Mouse (Mus musculus) heart, embryonic 10.5 days (tissue): Measurements from ENCODE around the gene Magi2. TPM values are rescaled to one million over a fixed set of nuclear protein-coding genes. Genes with fewer than 3 reads are reported as not detected.

Source experiments
- DNase-seq: peaks from one replicate; pipeline ENCODE4 v3.0.0-alpha.2; 2017; ENCODE audit warnings: low spot score
- H3K27ac ChIP-seq: fragments of 300-500 bp; sonication (generic); 2 replicates; pipeline ENCODE4 v1.5.1; 2016; ENCODE audit warnings: mild to moderate bottlenecking
- H3K27me3 ChIP-seq: fragments of 300-500 bp; sonication (generic); 2 replicates; pipeline ENCODE4 v1.6.1; 2016; ENCODE audit warnings: mild to moderate bottlenecking; ENCODE audit not compliant: poor library complexity, insufficient read depth, severe bottlenecking
- H3K36me3 ChIP-seq: fragments of 300-500 bp; sonication (generic); 2 replicates; pipeline ENCODE4 v1.6.1; 2016; ENCODE audit warnings: mild to moderate bottlenecking, moderate library complexity
- H3K4me1 ChIP-seq: fragments of 300-500 bp; sonication (generic); 2 replicates; pipeline ENCODE4 v1.6.1; 2016; ENCODE audit warnings: mild to moderate bottlenecking
- H3K4me3 ChIP-seq: fragments of 300-500 bp; sonication (generic); 2 replicates; pipeline ENCODE4 v1.5.1; 2016; ENCODE audit warnings: mild to moderate bottlenecking, moderate library complexity
- H3K9me3 ChIP-seq: fragments of 300-500 bp; sonication (generic); 2 replicates; pipeline ENCODE4 v1.6.1; 2016; ENCODE audit warnings: mild to moderate bottlenecking, moderate library complexity
- WGBS: fragments of 180-500 bp; shearing (Covaris S2); methylation state at CpG from one replicate; pipeline ENCODE4 v1.1.7; 2016; 5-methylcytosine and 5-hydroxymethylcytosine counted together
- polyA plus RNA-seq: library from polyadenylated mRNA; unstranded; fragments of >200 nt; fragmentation: Nextera tagmentation; extraction: Ambion mirVana; gene quantifications from 2 replicates; pipeline ENCODE4 v1.2.1, GENCODE M21; 2016

Gene Magi2
- polyA plus RNA-seq, 1 experiment from 2014 or later = 1.8 TPM

DNA sequence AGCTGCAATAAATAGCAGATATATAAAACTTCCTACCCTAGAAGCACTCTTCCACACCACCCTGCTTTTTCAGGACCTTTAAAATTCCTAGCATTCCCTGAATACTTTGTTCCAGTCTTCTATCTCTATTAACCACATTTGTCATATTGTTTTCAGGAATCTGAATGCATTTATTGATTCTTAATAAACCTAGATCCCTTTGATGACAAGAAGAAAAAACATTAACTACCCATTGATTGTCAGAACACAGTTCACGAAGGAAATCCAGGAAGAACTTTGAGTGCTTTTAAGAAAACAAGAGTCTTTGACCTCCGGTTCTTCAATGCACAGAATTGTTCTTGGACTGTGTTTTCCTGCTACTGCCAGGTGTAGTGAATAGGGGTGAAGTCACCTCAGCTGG, 411.0 kb downstream of the Magi2 start:
- H3K36me3 ChIP-seq = no peaks in the 10 kb centered on the region
- DNase-seq = no peak
- H3K27me3 ChIP-seq = no peaks in the 10 kb centered on the region

GRCm38 (mm10) chr5:19655986-19656385, 429.1 kb downstream of the Magi2 start:
- Histone ChIP-seq H3K27me3 (no peaks in the 10 kb centered on the region), H3K36me3 (no peaks in the 10 kb centered on the region), H3K4me1 (no peaks in the 10 kb centered on the region), H3K9me3 (no peaks in the 10 kb centered on the region), H3K27ac (no peak overlapping the region), H3K4me3 (no peak overlapping the region)
- no peak for DNase-seq
- 68% methylated on average over 1 of the region's 1 CpGs for WGBS

More for the DNA sequence above, 411.0 kb downstream of the Magi2 start:
- no peaks in the 10 kb centered on the region for H3K9me3 ChIP-seq
- H3K4me3 ChIP-seq = no peak overlapping the region
- 65% methylated on average over 2 of the region's 2 CpGs for WGBS
- no peak overlapping the region for H3K27ac ChIP-seq
- H3K4me1 ChIP-seq = no peaks in the 10 kb centered on the region

GRCm38 (mm10) chr5:19666416-19666815, 439.6 kb downstream of the Magi2 start:
- Histone ChIP-seq H3K27me3 (no peaks in the 10 kb centered on the region), H3K9me3 (no peaks in the 10 kb centered on the region), H3K4me1 (no peaks in the 10 kb centered on the region), H3K4me3 (no peak overlapping the region), H3K36me3 (no peaks in the 10 kb centered on the region), H3K27ac (no peak overlapping the region)
- 81% methylated on average over 5 of the region's 5 CpGs for WGBS
- no peak for DNase-seq

DNA sequence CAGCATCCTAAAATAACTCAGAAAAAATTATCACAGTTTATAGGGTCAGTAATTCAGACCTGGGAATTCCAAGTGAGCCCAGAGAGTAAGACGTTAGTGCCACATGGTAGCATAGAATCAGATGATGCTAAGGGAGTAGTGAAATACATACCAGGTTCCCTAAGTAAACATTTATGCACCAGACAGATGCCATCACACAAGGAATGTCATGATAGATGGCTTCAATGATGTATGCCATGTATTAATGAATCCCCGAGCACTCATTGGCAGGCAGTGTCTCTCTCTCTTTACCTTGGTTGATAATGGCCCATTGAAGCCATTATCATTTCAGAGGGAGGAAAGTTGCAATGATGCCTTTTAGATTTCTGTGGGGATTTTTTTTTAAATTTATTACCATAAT, 490.5 kb downstream of the Magi2 start:
- Histone ChIP-seq H3K36me3 (no peaks in the 10 kb centered on the region), H3K4me3 (no peak overlapping the region), H3K27ac (no peak overlapping the region), H3K27me3 (no peaks in the 10 kb centered on the region), H3K9me3 (no peaks in the 10 kb centered on the region), H3K4me1 (no peaks in the 10 kb centered on the region)
- WGBS = 83% methylated on average over 2 of the region's 2 CpGs
- DNase-seq = no peak

- Histone ChIP-seq H3K9me3 (no peaks in the 10 kb centered on the region), H3K27ac (no peak overlapping the region), H3K4me3 (no peak overlapping the region), H3K27me3 (no peaks in the 10 kb centered on the region), H3K4me1 (no peaks in the 10 kb centered on the region), H3K36me3 (no peaks in the 10 kb centered on the region)
- no peak for DNase-seq
Observed at GRCm38 (mm10) chr5:19726277-19726676, 499.4 kb downstream of the Magi2 start.

DNA sequence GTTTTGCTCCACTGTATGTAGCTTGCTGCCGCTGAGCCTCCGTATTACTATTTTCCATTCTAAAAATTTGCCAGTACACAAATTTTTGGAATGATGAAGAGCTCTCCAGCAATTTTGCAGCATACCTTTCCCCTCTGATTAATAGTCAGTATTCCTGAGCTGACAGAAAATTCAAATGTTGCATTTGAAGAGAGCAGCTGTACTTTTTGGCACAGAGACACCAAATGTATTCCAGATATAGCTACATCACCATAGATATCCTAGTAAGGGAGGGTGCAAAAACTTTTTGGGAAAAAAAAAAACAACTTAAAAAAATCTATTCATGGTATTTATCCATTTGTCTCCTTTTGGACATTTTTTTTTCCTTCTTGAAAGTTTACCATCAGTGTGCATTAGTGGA, 518.5 kb downstream of the Magi2 start:
- Histone ChIP-seq H3K27ac (no peak overlapping the region), H3K4me3 (no peak overlapping the region), H3K9me3 (no peaks in the 10 kb centered on the region), H3K4me1 (no peaks in the 10 kb centered on the region), H3K27me3 (no peaks in the 10 kb centered on the region), H3K36me3 (no peaks in the 10 kb centered on the region)
- 94% methylated on average over 2 of the region's 2 CpGs for WGBS
- DNase-seq = no peak

GRCm38 (mm10) chr5:19745916-19746315, 519.1 kb downstream of the Magi2 start:
- no peak overlapping the region for H3K27ac ChIP-seq
- no peaks in the 10 kb centered on the region for H3K27me3 ChIP-seq
- WGBS = 74% methylated on average over 6 of the region's 6 CpGs
- no peaks in the 10 kb centered on the region for H3K9me3 ChIP-seq
- no peak overlapping the region for H3K4me3 ChIP-seq
- no peaks in the 10 kb centered on the region for H3K36me3 ChIP-seq
- DNase-seq = no peak
- no peaks in the 10 kb centered on the region for H3K4me1 ChIP-seq

DNA sequence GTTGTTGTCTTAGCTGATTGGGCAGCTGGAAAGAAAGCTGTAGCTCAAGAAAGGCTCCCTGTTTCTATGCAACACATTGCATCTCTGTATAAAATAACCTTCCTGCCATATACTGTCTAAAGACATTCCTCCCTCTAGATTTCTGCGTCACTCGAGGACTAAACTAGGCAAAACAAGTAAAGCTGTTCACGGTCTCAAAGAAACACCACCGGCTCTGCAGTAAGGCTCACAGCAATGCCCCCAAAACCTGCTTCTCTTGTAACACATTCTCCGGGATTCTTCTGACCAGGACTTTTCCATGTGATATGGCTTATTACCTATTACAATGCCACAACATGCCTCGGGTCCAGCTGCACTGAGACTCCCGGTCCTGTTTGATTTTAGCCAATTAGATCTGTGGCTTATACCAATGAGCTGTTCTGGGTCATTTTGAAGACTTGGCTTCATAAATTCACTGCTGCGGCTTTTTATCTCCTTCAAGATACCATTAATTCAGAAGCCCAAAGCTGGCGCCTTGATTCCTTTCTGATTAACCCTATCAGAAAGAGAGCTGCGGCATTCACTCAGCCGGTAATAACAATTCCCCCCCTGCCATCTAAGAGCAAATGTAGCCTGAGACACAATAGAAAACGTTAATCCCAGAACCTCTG, 520.2 kb downstream of the Magi2 start:
- 77% methylated on average over 12 of the region's 12 CpGs for WGBS

GRCm38 (mm10) chr5:19747631-19748030, 520.8 kb downstream of the Magi2 start:
- no peaks in the 10 kb centered on the region for H3K27me3 ChIP-seq
- 81% methylated on average over 3 of the region's 3 CpGs for WGBS
- H3K9me3 ChIP-seq = no peaks in the 10 kb centered on the region
- no peak overlapping the region for H3K4me3 ChIP-seq
- DNase-seq = no peak
- H3K27ac ChIP-seq = no peak overlapping the region
- H3K4me1 ChIP-seq = no peaks in the 10 kb centered on the region
- H3K36me3 ChIP-seq = no peaks in the 10 kb centered on the region

More for the DNA sequence above, 520.2 kb downstream of the Magi2 start:
- H3K4me1 ChIP-seq = no peaks in the 10 kb centered on the region
- no peak for DNase-seq
- H3K9me3 ChIP-seq = no peaks in the 10 kb centered on the region
- H3K27me3 ChIP-seq = no peaks in the 10 kb centered on the region
- no peaks in the 10 kb centered on the region for H3K36me3 ChIP-seq
- H3K27ac ChIP-seq = no peak overlapping the region
- no peak overlapping the region for H3K4me3 ChIP-seq

DNA sequence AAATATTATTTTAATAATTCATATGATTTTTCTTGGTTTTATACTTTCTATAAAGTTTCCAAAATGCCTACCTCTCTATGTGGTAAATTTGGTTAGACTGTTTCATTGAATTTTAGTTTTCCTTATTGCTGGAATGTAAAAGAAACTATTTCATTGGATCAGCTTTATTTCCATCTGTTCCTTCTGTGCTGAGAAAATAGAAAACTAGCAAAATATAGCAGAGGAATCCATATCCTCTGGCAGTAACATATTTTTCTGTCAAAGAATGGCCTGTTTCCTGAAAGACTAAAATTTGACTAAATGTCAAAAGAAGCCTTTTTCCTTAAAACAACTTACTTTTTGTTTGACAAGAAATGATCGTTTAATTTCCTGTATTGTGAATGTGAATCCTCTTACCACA, 552.4 kb downstream of the Magi2 start:
- H3K27ac ChIP-seq = no peak overlapping the region
- H3K4me1 ChIP-seq = no peaks in the 10 kb centered on the region
- no peaks in the 10 kb centered on the region for H3K9me3 ChIP-seq
- WGBS = 80% methylated on average over 1 of the region's 1 CpGs
- no peaks in the 10 kb centered on the region for H3K27me3 ChIP-seq
- H3K4me3 ChIP-seq = no peak overlapping the region
- no peak for DNase-seq
- H3K36me3 ChIP-seq = no peaks in the 10 kb centered on the region

DNA sequence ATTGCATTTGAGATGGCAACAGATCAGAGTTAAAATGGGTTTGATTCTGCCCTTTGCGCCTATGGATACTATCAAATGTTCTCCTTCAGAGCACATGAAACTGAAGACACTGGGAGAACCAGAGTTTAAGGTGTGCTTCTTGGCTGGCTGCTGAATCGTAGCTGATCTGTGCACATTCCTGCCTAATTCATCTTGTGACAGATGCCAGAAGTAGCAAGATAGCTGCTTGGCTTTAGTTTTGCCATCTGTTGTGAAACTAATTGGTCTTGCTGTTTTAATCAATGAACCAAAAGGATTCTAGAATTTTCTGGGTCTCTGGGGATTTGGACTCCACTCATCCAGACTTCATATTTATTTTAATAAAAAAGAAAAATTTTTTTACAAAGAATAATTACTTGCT, 553.2 kb downstream of the Magi2 start:
- WGBS = 68% methylated on average over 2 of the region's 2 CpGs
- no peaks in the 10 kb centered on the region for H3K27me3 ChIP-seq
- no peaks in the 10 kb centered on the region for H3K9me3 ChIP-seq
- DNase-seq = no peak
- H3K4me3 ChIP-seq = no peak overlapping the region
- H3K4me1 ChIP-seq = no peaks in the 10 kb centered on the region
- no peak overlapping the region for H3K27ac ChIP-seq
- no peaks in the 10 kb centered on the region for H3K36me3 ChIP-seq

DNA sequence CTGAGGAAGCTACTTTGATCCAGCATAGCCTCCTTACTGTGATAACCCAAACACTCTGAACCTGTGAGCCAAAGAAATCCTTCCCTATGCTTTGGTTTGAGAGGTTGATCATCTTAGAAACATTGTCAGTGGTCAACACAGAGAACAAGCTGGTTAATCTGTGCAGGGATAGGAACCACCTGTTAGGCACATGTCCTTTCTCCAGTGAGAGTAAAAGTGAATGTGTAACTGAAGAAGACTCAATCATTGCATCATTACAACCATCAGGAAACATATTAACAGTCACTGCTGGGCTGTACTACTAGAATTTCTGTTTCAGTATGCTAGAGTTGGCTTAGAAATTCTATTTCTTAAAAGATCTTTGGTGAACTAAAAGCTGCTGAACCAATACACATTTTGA, 558.5 kb downstream of the Magi2 start:
- H3K27me3 ChIP-seq = no peaks in the 10 kb centered on the region
- H3K4me1 ChIP-seq = no peaks in the 10 kb centered on the region
- DNase-seq = no peak
- H3K4me3 ChIP-seq = no peak overlapping the region
- no peaks in the 10 kb centered on the region for H3K36me3 ChIP-seq
- H3K9me3 ChIP-seq = no peaks in the 10 kb centered on the region
- H3K27ac ChIP-seq = no peak overlapping the region

GRCm38 (mm10) chr5:19787522-19788144, 560.8 kb downstream of the Magi2 start:
- WGBS = 45% methylated on average over 5 of the region's 5 CpGs
- H3K4me3 ChIP-seq = no peak overlapping the region
- no peaks in the 10 kb centered on the region for H3K36me3 ChIP-seq
- no peak for DNase-seq
- no peaks in the 10 kb centered on the region for H3K9me3 ChIP-seq
- H3K4me1 ChIP-seq = no peaks in the 10 kb centered on the region
- H3K27ac ChIP-seq = no peak overlapping the region
- H3K27me3 ChIP-seq = no peaks in the 10 kb centered on the region
